Mouse (Mus musculus): ENCODE results near the gene Frrs1. TPM values are rescaled to one million over a fixed set of nuclear protein-coding genes. Genes with fewer than 3 reads are reported as not detected.

Frrs1 gene
- total and polyA plus RNA-seq, 2 experiments from 2014 or later: 3.2 to 9.9 TPM

DNA sequence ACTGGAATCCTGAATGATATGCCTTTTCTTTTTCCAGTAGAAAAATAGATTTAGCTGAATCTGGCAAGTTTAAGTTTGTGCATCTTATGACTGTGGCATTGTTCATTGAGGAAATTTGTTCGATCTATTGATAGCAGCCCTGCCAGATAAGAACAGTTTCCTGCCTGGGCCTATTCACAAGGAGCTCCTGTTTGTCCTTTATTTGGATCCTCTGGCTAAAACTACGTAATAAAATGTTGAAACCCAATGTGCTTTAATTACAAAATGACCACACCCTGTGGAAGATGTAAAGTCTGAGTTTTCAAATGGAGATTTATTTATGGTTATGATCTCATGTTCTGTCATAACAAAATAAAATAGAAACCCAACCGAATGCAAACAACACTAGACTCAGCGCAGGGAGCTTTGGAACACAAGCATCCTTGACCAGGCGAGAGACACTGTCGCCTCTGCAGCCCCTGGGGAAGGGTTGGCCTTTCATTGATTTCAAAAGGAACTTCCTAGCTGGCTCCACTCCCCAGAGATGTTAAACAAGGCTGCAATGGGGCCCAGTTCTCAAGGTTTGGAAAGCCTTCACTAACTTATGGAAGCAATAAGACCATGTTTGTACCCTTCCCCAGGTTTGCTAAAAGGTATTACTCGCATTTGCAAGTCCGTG is 93.1 kb downstream of the Frrs1 start:
- no peak for ATAC-seq (ENCODE audit: insufficient read depth, low read depth)
- Histone ChIP-seq H3K4me3 (ENCODE audit: low read depth, low read length) (no peak overlapping the region), H3K36me3 (replicated peaks; ENCODE audit: control insufficient read depth, insufficient read depth, low read length) (peaks cover 10% of the 10 kb centered on the region), H3K4me1 (ENCODE audit: control insufficient read depth, insufficient read depth) (peaks cover 14% of the 10 kb centered on the region), H3K27me3 (ENCODE audit: control insufficient read depth, insufficient read depth, low read length) (no peaks in the 10 kb centered on the region), H3K9me3 (replicated peaks; ENCODE audit: control insufficient read depth, low read length) (no peaks in the 10 kb centered on the region), H3K9ac (replicated peaks; ENCODE audit: low read depth, low read length) (no peak overlapping the region), H3K4me2 (ENCODE audit: low read depth, low read length) (no peak overlapping the region), H3K27ac (ENCODE audit: low read depth) (peak overlapping the region; percentile 67)
- TF ChIP-seq CTCF (IDR thresholded peaks at IDR 0.05; ENCODE audit: low read depth): no peak
- no peak for TF ChIP-seq EP300 (IDR thresholded peaks at IDR 0.05; ENCODE audit: low read depth)
- no peak for DNase-seq (ENCODE audit: low spot score)
- WGBS: 73% methylated on average over 8 of the region's 8 CpGs

- no peak for TF ChIP-seq CTCF (IDR thresholded peaks at IDR 0.05; ENCODE audit: low read depth)
- TF ChIP-seq EP300 (IDR thresholded peaks at IDR 0.05; ENCODE audit: low read depth): no peak
Measured at GRCm38 (mm10) chr3:116953366-116953765, 94.1 kb downstream of the Frrs1 start.

GRCm38 (mm10) chr3:116955061-116955460 is 95.8 kb downstream of the Frrs1 start:
- 51% methylated on average over 6 of the region's 6 CpGs for WGBS
- Histone ChIP-seq H3K36me3 (replicated peaks; ENCODE audit: control insufficient read depth, insufficient read depth, low read length) (peaks cover 5% of the 10 kb centered on the region), H3K27me3 (ENCODE audit: control insufficient read depth, insufficient read depth, low read length) (no peaks in the 10 kb centered on the region), H3K27ac (ENCODE audit: low read depth) (no peak overlapping the region), H3K4me3 (ENCODE audit: low read depth, low read length) (no peak overlapping the region), H3K4me2 (ENCODE audit: low read depth, low read length) (no peak overlapping the region), H3K9me3 (replicated peaks; ENCODE audit: control insufficient read depth, low read length) (no peaks in the 10 kb centered on the region), H3K4me1 (ENCODE audit: control insufficient read depth, insufficient read depth) (peaks cover 14% of the 10 kb centered on the region), H3K9ac (replicated peaks; ENCODE audit: low read depth, low read length) (no peak overlapping the region)
- TF ChIP-seq EP300 (IDR thresholded peaks at IDR 0.05; ENCODE audit: low read depth): no peak
- TF ChIP-seq CTCF (IDR thresholded peaks at IDR 0.05; ENCODE audit: low read depth): no peak
- ATAC-seq (ENCODE audit: insufficient read depth, low read depth): no peak
- DNase-seq (ENCODE audit: low spot score): no peak

More at GRCm38 (mm10) chr3:116953366-116953765, 94.1 kb downstream of the Frrs1 start:
- Histone ChIP-seq H3K4me2 (ENCODE audit: low read depth, low read length) (no peak overlapping the region), H3K9ac (replicated peaks; ENCODE audit: low read depth, low read length) (no peak overlapping the region), H3K4me1 (ENCODE audit: control insufficient read depth, insufficient read depth) (peaks cover 14% of the 10 kb centered on the region), H3K27me3 (ENCODE audit: control insufficient read depth, insufficient read depth, low read length) (no peaks in the 10 kb centered on the region), H3K9me3 (replicated peaks; ENCODE audit: control insufficient read depth, low read length) (no peaks in the 10 kb centered on the region), H3K27ac (ENCODE audit: low read depth) (peak overlapping the region; percentile 67; the same call in 1 of the 2 replicates), H3K36me3 (replicated peaks; ENCODE audit: control insufficient read depth, insufficient read depth, low read length) (peaks cover 5% of the 10 kb centered on the region), H3K4me3 (ENCODE audit: low read depth, low read length) (no peak overlapping the region)
- 80% methylated on average over 6 of the region's 6 CpGs for WGBS
- ATAC-seq (ENCODE audit: insufficient read depth, low read depth) (no peak), DNase-seq (ENCODE audit: low spot score) (no peak)

Other genes starting within 250 kb of the Frrs1 start
- gene Trmt13, start 244.9 kb upstream of the Frrs1 start, total RNA-seq (2014; rRNA removed; ENCODE audit: low replicate concordance): 5.9 and 13.3 TPM in 2 replicates
- 11.0 and 11.9 TPM in 2 replicates for gene Trmt13, start 244.9 kb upstream of the Frrs1 start, polyA plus RNA-seq (2015; fragmentation: Nextera tagmentation; extraction: Ambion mirVana)
- 36.0 and 44.3 TPM in 2 replicates for gene Mfsd14a, start 196.8 kb upstream of the Frrs1 start, total RNA-seq (2014; rRNA removed; ENCODE audit: low replicate concordance)
- gene Mfsd14a, start 196.8 kb upstream of the Frrs1 start, polyA plus RNA-seq (2015; fragmentation: Nextera tagmentation; extraction: Ambion mirVana): 35.7 and 39.9 TPM in 2 replicates
- not detected in 2 replicates for gene Gm43191, start 178.2 kb upstream of the Frrs1 start, total RNA-seq (2014; rRNA removed; ENCODE audit: low replicate concordance)
- not detected in 2 replicates for gene Gm43191, start 178.2 kb upstream of the Frrs1 start, polyA plus RNA-seq (2015; fragmentation: Nextera tagmentation; extraction: Ambion mirVana)
- 18.3 and 28.9 TPM in 2 replicates for gene Slc35a3, start 146.6 kb upstream of the Frrs1 start, total RNA-seq (2014; rRNA removed; ENCODE audit: low replicate concordance)
- 6.9 and 7.0 TPM in 2 replicates for gene Slc35a3, start 146.6 kb upstream of the Frrs1 start, polyA plus RNA-seq (2015; fragmentation: Nextera tagmentation; extraction: Ambion mirVana)
- 241 and 242 TPM in 2 replicates for gene Agl, start 51.3 kb upstream of the Frrs1 start, total RNA-seq (2014; rRNA removed; ENCODE audit: low replicate concordance)
- 69.0 and 75.0 TPM in 2 replicates for gene Agl, start 51.3 kb upstream of the Frrs1 start, polyA plus RNA-seq (2015; fragmentation: Nextera tagmentation; extraction: Ambion mirVana)
- gene 4930455H04Rik, start 108.8 kb downstream of the Frrs1 start, total RNA-seq (2014; rRNA removed; ENCODE audit: low replicate concordance): not detected in 2 replicates
- 0.11 TPM in 1 of 2 replicates, not detected in the other for gene 4930455H04Rik, start 108.8 kb downstream of the Frrs1 start, polyA plus RNA-seq (2015; fragmentation: Nextera tagmentation; extraction: Ambion mirVana)
- 7.9 and 10.9 TPM in 2 replicates for gene Palmd, start 109.5 kb downstream of the Frrs1 start, total RNA-seq (2014; rRNA removed; ENCODE audit: low replicate concordance)
- gene Palmd, start 109.5 kb downstream of the Frrs1 start, polyA plus RNA-seq (2015; fragmentation: Nextera tagmentation; extraction: Ambion mirVana): 23.2 and 29.7 TPM in 2 replicates

Data from heart, postnatal 0 days (tissue).